Mouse (Mus musculus): Measurements from ENCODE around the gene Oxsm. TPM values are rescaled to one million over a fixed set of nuclear protein-coding genes. Genes with fewer than 3 reads are reported as not detected.

The Oxsm gene
- 10 to 100 TPM; 10.4 to 11.6 TPM for total RNA-seq (2021)

DNA sequence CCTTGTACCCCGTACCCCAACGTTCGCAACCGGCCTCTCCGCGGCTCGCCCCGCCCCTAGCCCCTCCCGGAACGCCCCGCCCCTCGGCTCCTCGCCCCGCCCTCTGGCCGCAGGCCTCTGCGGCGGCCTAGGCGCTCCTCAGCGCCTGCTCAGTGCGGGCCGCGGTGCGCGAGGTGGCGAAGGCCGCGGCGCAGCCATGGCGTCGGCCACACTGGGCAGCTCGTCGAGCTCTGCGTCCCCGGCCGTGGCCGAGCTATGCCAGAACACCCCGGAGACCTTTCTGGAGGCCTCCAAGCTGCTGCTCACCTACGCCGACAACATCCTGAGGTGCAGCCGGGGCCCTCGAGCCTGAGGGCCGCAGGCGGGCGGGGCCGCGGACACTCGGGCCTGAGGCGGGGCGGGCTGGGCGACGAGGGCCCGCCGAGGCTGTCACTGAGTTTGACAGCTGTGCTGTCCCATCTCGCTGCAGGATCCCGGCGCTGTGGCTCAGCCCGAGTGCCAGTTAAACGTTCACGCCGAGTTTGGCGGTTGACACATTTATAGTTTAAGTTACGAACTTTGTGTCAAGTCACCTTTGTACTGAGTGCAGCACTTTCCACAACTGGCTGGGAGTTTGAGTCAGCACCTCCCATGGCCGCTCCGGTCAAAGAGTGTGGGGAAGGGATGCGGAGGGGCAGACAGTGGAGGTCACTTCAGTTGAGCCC lies at the start of gene Oxsm, which contains the start of gene Ngly1:
Gene Oxsm (minus strand): TSS at position 638 of the 704 bp plus-strand sequence.
Gene Ngly1 (plus strand): TSS at position 110 of the 704 bp plus-strand sequence.
- peak; percentile 83 to 89 for DNase-seq (ENCODE audit: low spot score in 2 of 2)
- intact Hi-C loops (cut with DNase I): loop anchor here (2.0 to 5.0 kb wide), 2 partner anchors 115 to 133 kb away; partner anchors contain the start of gene Top2b

DNA sequence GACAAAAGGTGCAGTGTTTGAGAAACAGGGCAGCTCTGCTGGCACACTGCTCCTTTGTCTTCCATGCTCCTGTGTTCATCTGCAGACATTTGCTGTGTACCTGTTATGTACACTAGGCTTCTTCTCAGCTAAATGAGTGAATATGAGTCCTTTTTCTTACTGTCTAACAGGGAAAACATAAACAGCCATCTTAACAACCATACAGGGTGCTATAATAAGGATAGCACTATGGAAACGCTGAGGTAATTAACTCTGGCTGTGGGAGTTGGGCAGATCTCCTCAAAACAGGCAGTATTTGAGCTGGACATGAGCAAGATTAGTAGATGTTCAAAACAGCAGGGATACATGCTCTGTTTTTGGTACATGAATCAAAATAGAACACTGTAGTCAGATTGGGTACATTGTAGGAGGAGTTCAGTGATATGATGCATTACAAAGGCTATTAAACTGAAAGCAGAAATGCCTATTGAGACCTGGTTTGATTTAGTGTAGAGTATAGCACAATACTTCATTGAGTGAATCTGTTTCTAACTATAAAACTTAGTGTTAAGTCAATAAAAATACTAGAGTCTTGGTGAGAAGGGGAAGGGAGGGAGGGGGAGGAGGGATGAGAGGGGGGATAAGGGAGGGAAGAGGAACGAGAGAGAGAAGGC lies 47.3 kb upstream of the Oxsm start:
- DNase-seq (ENCODE audit: low spot score in 2 of 2): no peak
- intact Hi-C loops (cut with DNase I): loop anchor here (5.0 kb wide), 1 partner anchor 70 kb away; the partner anchor contains the start of gene Top2b

- DNase-seq (ENCODE audit: low spot score in 2 of 2): no peak
- intact Hi-C loops (cut with DNase I): no loop called here
These were observed 44.3 kb upstream of the Oxsm start for GRCm38 (mm10) chr14:16293921-16294320.

- no peak for DNase-seq (ENCODE audit: low spot score in 2 of 2)
- intact Hi-C loops (cut with DNase I): no loop called here
These were observed 43.4 kb upstream of the Oxsm start for GRCm38 (mm10) chr14:16293015-16293414.

DNA sequence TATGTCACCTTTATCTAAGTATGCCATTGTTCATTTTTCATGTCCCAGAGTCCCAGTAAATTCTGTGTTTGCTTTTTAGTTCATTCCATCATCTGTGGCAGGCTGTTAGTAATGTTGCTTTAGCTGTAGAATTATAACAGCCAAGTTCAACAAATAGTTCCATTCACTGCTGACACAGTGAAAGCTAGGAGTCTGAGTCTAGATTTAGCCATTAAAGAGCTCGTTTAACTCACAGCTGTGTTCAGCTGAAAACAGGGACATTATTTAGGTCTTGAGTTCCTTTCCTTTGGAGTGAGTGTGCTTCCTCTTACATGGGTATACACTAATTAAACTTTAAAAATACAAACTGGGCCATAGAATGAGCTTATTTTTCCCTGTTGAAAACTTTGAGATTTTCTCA lies 42.8 kb upstream of the Oxsm start:
- DNase-seq (ENCODE audit: low spot score in 2 of 2): no peak
- intact Hi-C loops (cut with DNase I): no loop called here

GRCm38 (mm10) chr14:16283966-16284365 lies 34.4 kb upstream of the Oxsm start:
- intact Hi-C loops (cut with DNase I): no loop called here
- DNase-seq (ENCODE audit: low spot score in 2 of 2): no peak

- intact Hi-C loops (cut with DNase I): no loop called here
- no peak for DNase-seq (ENCODE audit: low spot score in 2 of 2)
These were observed 29.6 kb upstream of the Oxsm start for GRCm38 (mm10) chr14:16279196-16279595.

DNA sequence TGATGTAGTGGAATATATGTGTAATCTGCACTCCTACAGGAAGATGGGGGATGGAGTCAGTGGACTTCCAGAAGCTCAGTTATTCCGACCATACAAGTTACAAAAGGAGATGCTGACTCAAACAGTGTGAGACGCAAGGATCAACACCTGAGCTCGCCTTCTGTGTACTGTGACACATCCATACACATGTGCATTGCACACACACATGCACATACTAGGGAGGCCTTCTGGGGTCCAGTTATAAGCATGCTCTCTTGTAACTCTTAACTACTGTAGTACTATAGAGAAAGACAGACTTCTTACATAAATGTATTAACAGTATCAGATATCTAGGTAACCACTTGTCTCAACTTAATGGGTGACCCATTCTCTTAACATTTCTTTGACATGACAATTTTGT lies 24.1 kb upstream of the Oxsm start:
- intact Hi-C loops (cut with DNase I): no loop called here
- no peak for DNase-seq (ENCODE audit: low spot score in 2 of 2)

- no peak for DNase-seq (ENCODE audit: low spot score in 2 of 2)
- intact Hi-C loops (cut with DNase I): no loop called here
These were observed 20.2 kb upstream of the Oxsm start for GRCm38 (mm10) chr14:16269776-16270175.

- no peak for DNase-seq (ENCODE audit: low spot score in 2 of 2)
- intact Hi-C loops (cut with DNase I): no loop called here
These were observed 17.4 kb upstream of the Oxsm start for GRCm38 (mm10) chr14:16267028-16267427.

DNA sequence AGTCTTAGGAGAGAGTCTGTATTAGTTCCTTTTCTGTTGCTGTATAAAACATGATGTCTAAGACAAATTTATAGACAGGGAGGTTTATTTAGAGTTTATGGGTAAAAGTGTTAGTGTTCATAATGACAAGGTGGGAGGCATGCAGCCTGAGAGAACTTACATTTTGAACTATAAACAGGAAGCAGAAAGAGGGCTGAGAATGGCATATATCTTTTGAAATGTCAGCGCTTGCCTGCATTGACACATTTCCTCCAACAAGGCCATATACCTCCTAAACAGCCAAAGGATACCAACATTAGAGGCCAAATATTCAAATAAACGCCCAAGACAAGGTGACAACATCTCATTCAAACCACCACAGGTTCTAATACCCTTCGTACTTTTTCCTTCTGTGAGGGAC lies 12.3 kb upstream of the Oxsm start:
- DNase-seq (ENCODE audit: low spot score in 2 of 2): no peak
- intact Hi-C loops (cut with DNase I): no loop called here

- no peak for DNase-seq (ENCODE audit: low spot score in 2 of 2)
- intact Hi-C loops (cut with DNase I): no loop called here
These were observed 10.9 kb upstream of the Oxsm start for GRCm38 (mm10) chr14:16260541-16260940.

DNA sequence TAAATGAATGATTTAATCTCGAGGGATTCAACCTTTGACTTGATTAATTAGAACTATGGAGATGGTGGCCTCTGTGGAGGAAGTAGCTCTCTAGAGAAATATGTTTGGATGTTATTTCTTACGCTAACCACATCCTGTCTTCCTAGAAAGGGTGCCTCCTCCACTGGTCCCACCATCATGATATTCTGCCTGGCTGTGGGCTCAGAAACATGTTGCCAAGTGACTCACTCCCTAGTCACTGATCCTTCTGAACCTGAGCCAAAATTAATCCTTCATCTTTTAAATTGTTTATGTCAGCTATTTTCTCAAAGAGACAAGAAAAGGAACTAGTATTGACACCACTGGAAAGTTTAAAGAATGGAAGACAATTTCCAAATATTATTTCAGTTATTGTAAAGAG lies 6.6 kb upstream of the Oxsm start:
- DNase-seq (ENCODE audit: low spot score in 2 of 2): no peak
- intact Hi-C loops (cut with DNase I): no loop called here

- DNase-seq (ENCODE audit: low spot score in 2 of 2): no peak
- intact Hi-C loops (cut with DNase I): no loop called here
These were observed 6.1 kb upstream of the Oxsm start for GRCm38 (mm10) chr14:16255745-16256144.

- DNase-seq (ENCODE audit: low spot score in 2 of 2): no peak
- intact Hi-C loops (cut with DNase I): no loop called here
These were observed 491 bp upstream of the Oxsm start for GRCm38 (mm10) chr14:16250099-16250498.

GRCm38 (mm10) chr14:16248603-16249157 lies 928 bp downstream of the Oxsm start:
- intact Hi-C loops (cut with DNase I): loop anchor here (2.0 to 5.0 kb wide), 2 partner anchors 116 to 134 kb away; partner anchors contain the start of gene Top2b
- no peak for DNase-seq (ENCODE audit: low spot score in 2 of 2)

- no peak for DNase-seq (ENCODE audit: low spot score in 2 of 2)
- intact Hi-C loops (cut with DNase I): loop anchor here (2.0 to 5.0 kb wide), 2 partner anchors 117 to 134 kb away; partner anchors contain the start of gene Top2b
These were observed 1.5 kb downstream of the Oxsm start for GRCm38 (mm10) chr14:16248135-16248534.

- DNase-seq (ENCODE audit: low spot score in 2 of 2): no peak
- intact Hi-C loops (cut with DNase I): loop anchor here (5.0 kb wide), 1 partner anchor 136 kb away; no protein-coding TSS in a partner anchor
These were observed 3.2 kb downstream of the Oxsm start for GRCm38 (mm10) chr14:16246340-16246912.

DNA sequence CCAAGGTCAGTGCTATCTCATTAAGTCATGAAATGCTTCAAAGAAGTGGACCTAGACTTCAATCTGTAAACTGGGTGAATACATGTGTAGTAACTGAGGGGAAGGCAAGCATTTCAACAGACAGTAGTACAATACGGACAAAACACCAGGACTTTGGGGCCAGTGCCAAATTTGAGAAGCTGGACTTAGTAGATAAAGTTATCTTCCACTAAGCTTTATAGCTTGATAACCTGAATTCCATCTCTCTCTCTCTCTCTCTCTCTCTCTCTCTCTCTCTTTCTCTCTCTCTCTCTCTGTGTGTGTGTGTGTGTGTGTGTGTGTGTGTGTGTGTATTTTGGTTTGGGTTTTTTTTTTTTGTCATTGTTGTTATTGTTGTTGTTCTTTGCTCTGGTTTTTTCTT lies 4.5 kb downstream of the Oxsm start:
- no peak for DNase-seq (ENCODE audit: low spot score in 2 of 2)
- intact Hi-C loops (cut with DNase I): loop anchor here (5.0 kb wide), 1 partner anchor 137 kb away; no protein-coding TSS in a partner anchor

DNA sequence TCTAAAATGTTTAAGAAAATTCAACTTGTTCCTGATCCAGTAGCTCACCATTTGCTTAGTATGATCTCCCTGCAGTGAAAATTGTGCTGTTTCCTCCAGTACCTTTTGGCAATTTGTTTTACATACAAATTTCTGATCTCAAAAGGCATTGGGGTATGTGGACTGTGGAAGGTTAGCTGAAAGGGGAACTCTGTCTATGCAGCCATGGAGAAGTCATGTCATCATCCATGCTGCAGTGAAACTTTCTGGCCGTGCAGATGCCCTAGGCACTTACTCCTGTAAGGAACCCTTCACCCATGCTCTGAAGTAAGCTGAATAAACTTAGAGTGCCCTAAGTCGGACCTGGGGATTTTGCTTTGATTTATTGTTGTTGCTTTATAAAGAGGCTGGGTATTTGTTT lies 5.2 kb downstream of the Oxsm start:
- DNase-seq (ENCODE audit: low spot score in 2 of 2): no peak
- intact Hi-C loops (cut with DNase I): no loop called here
